Mouse (Mus musculus): ENCODE results near the gene Ctdspl. TPM values are rescaled to one million over a fixed set of nuclear protein-coding genes. Genes with fewer than 3 reads are reported as not detected.

Ctdspl gene
- polyA plus RNA-seq, 1 experiment = 83.4 TPM

GRCm38 (mm10) chr9:119034676-119035665, 108.7 kb downstream of the Ctdspl start:
- WGBS = 92% methylated on average over 29 of the region's 29 CpGs
- Histone ChIP-seq H3K4me1 (ENCODE audit: control insufficient read depth, insufficient read depth, low read length) (peaks cover 7% of the 10 kb centered on the region), H3K4me3 (replicated peaks; ENCODE audit: extremely low read depth, low read depth, low read length) (no peak overlapping the region)
- TF ChIP-seq CTCF (IDR thresholded peaks at IDR 0.05; ENCODE audit: insufficient read depth, low read length) (no peak), POLR2A (IDR thresholded peaks at IDR 0.05; ENCODE audit: borderline replicate concordance, extremely low read depth, low read depth, low read length) (no peak)
- no peak for DNase-seq

- 41% methylated on average over 7 of the region's 7 CpGs for WGBS
- TF ChIP-seq CTCF (IDR thresholded peaks at IDR 0.05; ENCODE audit: insufficient read depth, low read length) (no peak), POLR2A (IDR thresholded peaks at IDR 0.05; ENCODE audit: borderline replicate concordance, extremely low read depth, low read depth, low read length) (no peak)
- no peak for DNase-seq
- H3K4me1 ChIP-seq (ENCODE audit: control insufficient read depth, insufficient read depth, low read length) = peaks cover 6% of the 10 kb centered on the region
- no peak overlapping the region for H3K4me3 ChIP-seq (replicated peaks; ENCODE audit: extremely low read depth, low read depth, low read length)
Measured at GRCm38 (mm10) chr9:119035836-119036235, 109.6 kb downstream of the Ctdspl start.

DNA sequence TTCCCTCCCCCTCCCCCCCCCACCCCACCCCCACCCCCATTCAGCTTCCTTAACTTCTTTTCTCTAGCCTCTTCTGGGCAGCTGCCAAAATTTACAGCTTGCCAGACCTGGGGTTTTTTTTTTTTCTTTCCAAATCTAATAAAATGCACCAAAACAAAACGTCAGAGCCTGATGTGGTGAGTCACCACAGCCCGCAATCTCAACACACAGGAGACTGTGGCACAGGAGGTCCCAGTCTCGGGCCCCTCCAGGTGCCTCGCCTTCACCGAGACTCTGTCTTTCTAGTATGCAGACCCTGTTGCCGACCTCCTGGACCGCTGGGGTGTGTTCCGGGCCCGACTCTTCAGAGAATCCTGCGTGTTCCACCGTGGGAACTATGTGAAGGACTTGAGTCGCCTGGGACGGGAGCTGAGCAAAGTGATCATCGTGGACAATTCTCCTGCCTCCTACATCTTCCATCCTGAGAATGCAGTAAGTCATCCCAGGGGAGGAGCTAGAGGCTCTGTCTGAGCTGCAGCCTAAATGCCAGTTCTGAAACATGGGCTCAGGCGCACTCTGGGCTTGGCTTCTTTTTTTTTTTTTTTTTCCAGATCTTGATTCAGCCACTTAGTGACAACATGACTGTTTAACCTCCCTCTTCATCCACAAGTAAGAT, 111.0 kb downstream of the Ctdspl start:
- DNase-seq = no peak
- TF ChIP-seq CTCF (IDR thresholded peaks at IDR 0.05; ENCODE audit: insufficient read depth, low read length) (no peak), POLR2A (IDR thresholded peaks at IDR 0.05; ENCODE audit: borderline replicate concordance, extremely low read depth, low read depth, low read length) (no peak)

DNA sequence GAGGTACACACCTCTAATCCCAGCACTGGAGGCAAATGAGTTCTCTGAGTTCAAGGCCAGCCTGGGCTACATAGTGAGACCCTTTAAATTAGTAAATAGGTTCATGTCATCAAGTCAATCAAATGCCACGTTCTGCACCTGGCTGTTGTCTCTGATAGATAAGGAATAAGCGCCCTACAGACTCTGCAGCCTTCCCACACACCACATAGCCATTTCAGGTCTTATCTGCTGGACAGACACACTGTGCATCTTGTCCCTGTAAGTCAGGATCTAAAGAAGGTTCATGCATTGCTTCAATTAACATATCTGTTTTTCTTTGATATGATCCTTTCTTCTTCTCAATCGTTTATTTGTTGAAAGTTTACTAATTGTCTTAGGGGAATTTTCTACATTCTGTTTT, 112.3 kb downstream of the Ctdspl start:
- TF ChIP-seq POLR2A (IDR thresholded peaks at IDR 0.05; ENCODE audit: borderline replicate concordance, extremely low read depth, low read depth, low read length) = no peak
- TF ChIP-seq CTCF (IDR thresholded peaks at IDR 0.05; ENCODE audit: insufficient read depth, low read length) = no peak
- Histone ChIP-seq H3K4me1 (ENCODE audit: control insufficient read depth, insufficient read depth, low read length) (no peaks in the 10 kb centered on the region), H3K4me3 (replicated peaks; ENCODE audit: extremely low read depth, low read depth, low read length) (no peak overlapping the region)
- 83% methylated on average over 3 of the region's 3 CpGs for WGBS
- DNase-seq = no peak

More for the DNA sequence above, 111.0 kb downstream of the Ctdspl start:
- WGBS = 69% methylated on average over 15 of the region's 15 CpGs
- Histone ChIP-seq H3K4me1 (ENCODE audit: control insufficient read depth, insufficient read depth, low read length) (peaks cover 2% of the 10 kb centered on the region), H3K4me3 (replicated peaks; ENCODE audit: extremely low read depth, low read depth, low read length) (no peak overlapping the region)

DNA sequence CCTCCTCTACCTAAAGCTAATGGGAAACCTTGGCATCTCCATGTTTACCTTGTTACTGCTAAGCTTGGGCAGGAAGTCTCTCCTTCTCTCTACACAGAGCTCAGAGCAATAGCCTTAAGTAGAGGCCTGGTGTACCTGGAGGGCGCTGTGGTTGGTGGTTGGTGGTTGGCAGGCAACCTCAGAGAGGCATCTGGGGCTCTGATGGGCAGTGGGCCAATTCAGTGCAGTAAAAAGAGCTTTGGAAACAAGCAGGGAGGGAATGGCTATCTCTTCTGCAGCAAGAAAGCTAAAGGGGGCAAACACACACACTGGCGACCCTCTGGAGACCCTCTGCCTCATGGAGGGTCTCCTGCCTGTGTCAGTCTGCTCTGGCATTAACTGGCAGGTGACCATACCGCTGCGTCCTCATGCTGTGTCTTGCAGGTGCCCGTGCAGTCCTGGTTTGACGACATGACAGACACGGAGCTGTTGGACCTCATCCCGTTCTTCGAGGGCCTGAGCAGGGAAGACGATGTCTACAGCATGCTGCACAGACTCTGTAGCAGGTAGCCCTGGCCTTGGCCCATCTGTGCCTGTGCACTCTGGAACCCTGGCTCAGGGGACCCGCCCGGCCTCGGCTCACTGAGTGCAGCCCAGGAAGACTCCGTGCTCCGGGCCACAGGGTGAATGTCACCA, 114.0 kb downstream of the Ctdspl start:
- no peak for DNase-seq

DNA sequence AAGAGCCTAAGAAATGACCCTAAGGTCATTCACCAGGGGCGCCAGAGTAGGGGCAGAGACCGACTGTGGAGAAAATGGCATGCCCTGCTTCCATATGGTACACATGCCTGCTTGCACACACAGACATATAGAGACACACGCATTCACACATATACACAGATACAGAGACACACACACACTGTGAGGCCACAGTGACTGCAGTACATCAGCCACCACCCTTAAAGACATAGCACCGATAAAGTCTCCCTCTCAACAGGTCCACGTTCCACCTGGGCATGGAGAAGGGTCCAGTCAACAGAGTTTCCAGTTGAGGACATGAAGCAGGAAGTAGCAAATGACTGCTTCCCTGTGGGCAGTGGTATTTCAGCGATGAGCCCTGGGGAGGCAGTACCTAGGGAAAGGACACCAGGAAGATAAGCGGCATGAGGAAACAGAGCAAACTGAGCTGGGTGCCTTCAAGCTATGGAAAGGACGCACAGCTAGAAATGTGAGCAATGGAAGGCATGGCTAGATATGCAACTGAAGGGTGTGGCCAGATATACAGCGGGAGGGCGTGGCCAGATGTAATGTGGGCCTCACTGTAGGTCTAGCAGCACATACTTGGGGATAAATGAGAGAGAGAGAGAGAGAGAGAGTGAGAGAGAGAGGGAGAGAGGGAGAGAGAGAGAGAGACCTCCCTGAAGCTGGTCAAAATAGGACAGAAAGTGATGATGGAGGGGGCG, 122.1 kb downstream of the Ctdspl start:
- no peak for TF ChIP-seq POLR2A (IDR thresholded peaks at IDR 0.05; ENCODE audit: borderline replicate concordance, extremely low read depth, low read depth, low read length)
- no peak for TF ChIP-seq CTCF (IDR thresholded peaks at IDR 0.05; ENCODE audit: insufficient read depth, low read length)
- H3K4me3 ChIP-seq (replicated peaks; ENCODE audit: extremely low read depth, low read depth, low read length) = no peak overlapping the region
- no peak for DNase-seq
- WGBS = 71% methylated on average over 11 of the region's 11 CpGs
- peaks cover 12% of the 10 kb centered on the region; the same call in 1 of the 2 replicates for H3K4me1 ChIP-seq (ENCODE audit: control insufficient read depth, insufficient read depth, low read length)

More for the DNA sequence above, 114.0 kb downstream of the Ctdspl start:
- WGBS = 87% methylated on average over 15 of the region's 15 CpGs
- Histone ChIP-seq H3K4me3 (replicated peaks; ENCODE audit: extremely low read depth, low read depth, low read length) (no peak overlapping the region), H3K4me1 (ENCODE audit: control insufficient read depth, insufficient read depth, low read length) (no peaks in the 10 kb centered on the region)
- TF ChIP-seq CTCF (IDR thresholded peaks at IDR 0.05; ENCODE audit: insufficient read depth, low read length) (no peak), POLR2A (IDR thresholded peaks at IDR 0.05; ENCODE audit: borderline replicate concordance, extremely low read depth, low read depth, low read length) (no peak)

DNA sequence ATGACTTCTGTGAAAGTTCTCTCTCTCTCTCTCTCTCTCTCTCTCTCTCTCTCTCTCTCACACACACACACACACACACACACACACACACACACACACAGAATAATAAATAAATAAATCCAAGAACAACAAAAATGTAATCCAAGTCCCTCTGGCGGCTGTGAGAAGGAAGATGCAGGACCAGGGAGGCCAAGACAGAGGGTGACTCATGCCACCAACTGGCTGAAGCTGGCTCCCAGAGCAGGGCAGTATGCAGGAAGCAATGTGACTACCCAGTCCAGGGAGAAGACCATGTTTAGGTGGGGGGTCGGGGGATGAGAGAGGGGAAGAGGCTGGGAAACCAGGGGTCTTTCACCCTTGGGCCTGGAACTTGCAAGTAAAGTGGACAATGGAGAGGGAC, 124.9 kb downstream of the Ctdspl start:
- no peak for TF ChIP-seq POLR2A (IDR thresholded peaks at IDR 0.05; ENCODE audit: borderline replicate concordance, extremely low read depth, low read depth, low read length)
- TF ChIP-seq CTCF (IDR thresholded peaks at IDR 0.05; ENCODE audit: insufficient read depth, low read length) = peak; percentile 39; the same call in 1 of the 2 replicates
- peaks cover 12% of the 10 kb centered on the region; the same call in 1 of the 2 replicates for H3K4me1 ChIP-seq (ENCODE audit: control insufficient read depth, insufficient read depth, low read length)
- no peak overlapping the region for H3K4me3 ChIP-seq (replicated peaks; ENCODE audit: extremely low read depth, low read depth, low read length)
- DNase-seq = no peak
- 52% methylated on average over 2 of the region's 2 CpGs for WGBS

DNA sequence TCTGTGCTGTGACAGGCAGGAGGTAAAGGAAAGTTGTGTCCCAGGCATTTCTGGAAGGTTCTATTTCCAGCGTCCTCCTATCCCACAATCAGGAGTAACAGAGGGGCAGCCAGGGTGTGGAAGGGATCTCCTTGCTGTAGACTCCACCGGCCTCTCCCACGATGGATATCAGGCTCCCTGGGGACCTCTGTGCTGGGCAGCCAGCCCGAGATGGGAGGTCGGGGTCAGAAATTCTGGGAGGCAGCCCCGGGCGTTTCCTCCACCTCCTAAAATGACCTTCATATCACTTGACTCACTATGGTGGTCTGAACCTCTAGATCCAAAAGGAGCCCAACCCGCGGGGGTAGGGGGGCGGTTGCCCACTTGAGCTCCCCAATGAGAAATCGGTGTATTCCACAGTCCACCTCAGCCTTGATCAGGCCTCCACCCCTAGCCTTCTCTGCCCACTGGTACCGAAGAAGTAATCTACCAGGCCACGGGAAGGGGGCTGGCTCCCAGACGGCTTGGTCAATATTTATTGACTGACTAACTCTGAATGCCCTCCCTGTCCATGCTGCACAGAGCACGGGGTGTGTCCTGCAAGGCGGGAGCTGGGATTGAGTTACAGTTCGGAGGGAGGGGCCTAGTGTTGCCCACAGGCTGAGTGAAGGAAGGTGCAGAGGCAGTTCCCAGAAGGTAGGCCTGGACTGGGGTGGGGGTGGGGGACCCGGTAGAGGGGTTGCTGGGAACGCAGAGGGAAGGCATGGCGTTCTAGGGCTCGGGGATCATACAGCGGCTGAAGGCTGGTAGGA, 126.1 kb downstream of the Ctdspl start, which contains the start of gene Vill:
TSS of gene Vill (plus strand) at position 625 of the 791 bp plus-strand sequence.
- TF ChIP-seq POLR2A (IDR thresholded peaks at IDR 0.05; ENCODE audit: borderline replicate concordance, extremely low read depth, low read depth, low read length) (peak; percentile 19; the same call in 1 of the 2 replicates), CTCF (IDR thresholded peaks at IDR 0.05; ENCODE audit: insufficient read depth, low read length) (no peak)
- DNase-seq = peak; percentile 42
- peak within 1 kb of the TSS; percentile 47 for H3K4me3 ChIP-seq (replicated peaks; ENCODE audit: extremely low read depth, low read depth, low read length)
- WGBS = 16% methylated on average over 22 of the region's 22 CpGs
- peaks cover 12% of the 10 kb centered on the region; the same call in 1 of the 2 replicates for H3K4me1 ChIP-seq (ENCODE audit: control insufficient read depth, insufficient read depth, low read length)

All from lung, adult 2 months (tissue).